Mouse (Mus musculus) embryonic facial prominence, embryonic 13.5 days (tissue): Measurements from ENCODE around the gene Gm16181. TPM values are rescaled to one million over a fixed set of nuclear protein-coding genes. Genes with fewer than 3 reads are reported as not detected.

ENCODE experiments used
- ATAC-seq: fragments of 200-750 bp; cut with Nextera tagmentation; 2 replicates; pipeline ENCODE4 v1.8.0; 2017; ENCODE audit warnings: low read depth; ENCODE audit not compliant: insufficient number of reproducible peaks, insufficient read depth, low FRiP score, low TSS enrichment
- H3K27ac ChIP-seq: fragments of 300-500 bp; sonication (generic); 2 replicates; pipeline ENCODE4 v1.5.1; 2015; ENCODE audit warnings: moderate library complexity, mild to moderate bottlenecking, inconsistent platforms
- H3K27me3 ChIP-seq: fragments of 300-500 bp; sonication (generic); 2 replicates; pipeline ENCODE4 v1.6.1; 2015; ENCODE audit warnings: mild to moderate bottlenecking, inconsistent platforms
- H3K36me3 ChIP-seq: fragments of 300-500 bp; sonication (generic); 2 replicates; pipeline ENCODE4 v1.6.1; 2015; ENCODE audit warnings: mild to moderate bottlenecking, inconsistent platforms
- H3K4me1 ChIP-seq: fragments of 300-500 bp; sonication (generic); 2 replicates; pipeline ENCODE4 v1.6.1; 2015; ENCODE audit warnings: inconsistent platforms
- H3K4me2 ChIP-seq: fragments of 300-500 bp; sonication (generic); 2 replicates; pipeline ENCODE4 v1.6.1; 2015; ENCODE audit warnings: moderate library complexity, mild to moderate bottlenecking, inconsistent platforms
- H3K4me3 ChIP-seq: fragments of 300-500 bp; sonication (generic); 2 replicates; pipeline ENCODE4 v1.5.1; 2015; ENCODE audit warnings: mild to moderate bottlenecking, inconsistent platforms
- H3K9ac ChIP-seq: fragments of 300-500 bp; sonication (generic); 2 replicates; pipeline ENCODE4 v1.6.1; 2015; ENCODE audit warnings: mild to moderate bottlenecking, inconsistent platforms
- H3K9me3 ChIP-seq: fragments of 300-500 bp; sonication (generic); 2 replicates; pipeline ENCODE4 v1.6.1; 2016; ENCODE audit warnings: inconsistent platforms
- WGBS: fragments of 180-500 bp; shearing (Covaris S2); methylation state at CpG from one replicate; pipeline ENCODE4 v1.1.7; 2015; ENCODE audit warnings: mixed read lengths; 5-methylcytosine and 5-hydroxymethylcytosine counted together
- polyA plus RNA-seq: library from polyadenylated mRNA; unstranded; fragments of >200 nt; fragmentation: Nextera tagmentation; extraction: Ambion mirVana; gene quantifications from 2 replicates; pipeline ENCODE4 v1.2.1, GENCODE M21; 2015

The Gm16181 gene
- polyA plus RNA-seq, 1 experiment from 2014 or later: not detected

DNA sequence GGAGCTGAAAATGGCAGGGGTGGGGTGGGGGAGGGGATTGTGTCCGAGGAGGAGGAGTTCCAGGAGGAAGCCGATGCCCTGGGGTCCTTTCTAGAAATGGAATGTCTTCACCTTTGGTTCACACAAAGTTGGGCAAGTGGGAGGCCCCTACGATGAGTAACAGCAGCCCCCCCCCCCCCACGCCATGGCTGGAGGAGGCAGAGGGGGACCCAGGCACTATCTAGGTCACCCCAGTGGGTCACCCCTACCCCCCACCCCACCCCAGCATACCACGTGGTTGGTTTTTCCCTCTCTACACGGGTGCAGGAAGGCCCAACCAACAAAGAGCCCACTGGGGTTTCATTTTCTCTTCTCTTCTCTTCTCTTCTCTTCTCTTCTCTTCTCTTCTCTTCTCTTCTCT, 23.5 kb upstream of the Gm16181 start:
- Histone ChIP-seq H3K27ac (no peak overlapping the region), H3K4me1 (peaks cover 14% of the 10 kb centered on the region), H3K4me2 (no peak overlapping the region), H3K9ac (no peak overlapping the region), H3K36me3 (no peaks in the 10 kb centered on the region), H3K4me3 (no peak overlapping the region), H3K27me3 (peaks cover 84% of the 10 kb centered on the region), H3K9me3 (no peaks in the 10 kb centered on the region)
- 31% methylated on average over 5 of the region's 6 CpGs for WGBS
- no peak for ATAC-seq

DNA sequence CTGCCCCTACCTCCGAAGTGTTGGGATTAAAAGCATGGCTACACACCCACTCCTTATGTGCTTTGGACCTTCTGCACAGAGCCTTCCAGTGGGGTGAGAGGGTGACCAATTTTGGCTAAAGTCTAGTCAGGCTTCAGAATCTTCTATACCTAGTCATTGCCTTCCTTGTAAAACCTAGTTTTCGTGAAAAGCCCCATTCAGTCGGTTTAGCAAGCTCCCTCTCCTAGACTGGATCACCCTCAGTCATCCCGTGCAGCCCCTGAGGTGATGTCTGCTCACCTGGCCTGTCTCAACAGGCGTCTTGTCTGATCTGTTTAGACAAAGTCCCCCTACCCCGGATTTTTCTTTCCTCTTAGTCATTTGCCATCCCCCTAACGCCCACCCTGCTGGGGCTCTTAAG, 22.6 kb upstream of the Gm16181 start:
- 48% methylated on average over 7 of the region's 7 CpGs for WGBS

DNA sequence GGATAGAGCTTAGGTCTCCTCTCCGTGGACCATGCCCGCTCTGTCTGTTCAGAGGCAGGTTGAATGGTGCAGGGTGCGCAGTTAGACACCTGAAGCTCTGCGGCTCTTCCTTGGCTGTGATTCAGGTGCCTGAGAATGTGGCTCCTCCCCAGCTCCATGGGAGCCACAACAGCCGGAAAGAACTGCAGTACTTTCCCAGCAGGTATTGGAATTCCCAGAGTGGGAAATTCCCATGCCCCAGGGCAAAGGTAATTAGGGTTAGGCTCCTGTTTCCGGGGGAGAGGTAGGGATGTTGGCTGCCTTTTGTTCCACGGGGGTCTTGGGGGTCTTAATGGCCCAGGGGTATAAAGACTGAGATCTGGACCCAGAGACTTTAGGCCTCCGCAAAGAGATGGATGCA, 21.7 kb upstream of the Gm16181 start:
- peaks cover 94% of the 10 kb centered on the region for H3K27me3 ChIP-seq
- H3K36me3 ChIP-seq: no peaks in the 10 kb centered on the region
- no peaks in the 10 kb centered on the region for H3K9me3 ChIP-seq
- H3K4me1 ChIP-seq: peaks cover 14% of the 10 kb centered on the region
- no peak for ATAC-seq
- H3K9ac ChIP-seq: no peak overlapping the region
- H3K4me2 ChIP-seq: no peak overlapping the region
- 11% methylated on average over 8 of the region's 8 CpGs for WGBS
- no peak overlapping the region for H3K27ac ChIP-seq
- no peak overlapping the region for H3K4me3 ChIP-seq

More for the DNA sequence above, 22.6 kb upstream of the Gm16181 start:
- Histone ChIP-seq H3K4me3 (no peak overlapping the region), H3K36me3 (no peaks in the 10 kb centered on the region), H3K27ac (no peak overlapping the region), H3K9me3 (no peaks in the 10 kb centered on the region), H3K4me1 (peaks cover 14% of the 10 kb centered on the region), H3K27me3 (peaks cover 93% of the 10 kb centered on the region), H3K4me2 (no peak overlapping the region), H3K9ac (no peak overlapping the region)
- ATAC-seq: no peak

DNA sequence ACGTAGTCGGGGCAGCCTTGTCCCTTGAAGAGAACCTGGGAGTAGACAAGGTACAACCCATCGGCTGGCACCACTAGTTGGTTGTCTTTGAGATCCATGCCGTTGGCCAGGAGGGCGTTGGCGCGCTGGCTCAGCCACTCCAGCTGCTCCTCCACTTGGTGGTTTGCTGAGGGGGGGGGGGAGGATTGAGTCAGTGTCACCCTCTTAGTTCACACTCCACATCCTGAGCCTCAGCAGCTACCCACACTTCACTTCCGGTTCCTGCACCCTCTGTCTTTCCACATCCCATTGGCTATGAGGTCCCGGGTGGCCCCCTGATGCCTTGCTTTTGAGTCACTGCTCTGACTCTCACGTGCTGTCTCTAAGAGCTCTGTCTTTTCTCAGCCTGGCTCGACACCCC, 20.2 kb upstream of the Gm16181 start:
- Histone ChIP-seq H3K27ac (no peak overlapping the region), H3K27me3 (peaks cover 94% of the 10 kb centered on the region), H3K9me3 (no peaks in the 10 kb centered on the region), H3K4me2 (no peak overlapping the region), H3K4me1 (peaks cover 9% of the 10 kb centered on the region), H3K36me3 (no peaks in the 10 kb centered on the region), H3K9ac (no peak overlapping the region), H3K4me3 (no peak overlapping the region)
- WGBS: 82% methylated on average over 11 of the region's 11 CpGs
- no peak for ATAC-seq

DNA sequence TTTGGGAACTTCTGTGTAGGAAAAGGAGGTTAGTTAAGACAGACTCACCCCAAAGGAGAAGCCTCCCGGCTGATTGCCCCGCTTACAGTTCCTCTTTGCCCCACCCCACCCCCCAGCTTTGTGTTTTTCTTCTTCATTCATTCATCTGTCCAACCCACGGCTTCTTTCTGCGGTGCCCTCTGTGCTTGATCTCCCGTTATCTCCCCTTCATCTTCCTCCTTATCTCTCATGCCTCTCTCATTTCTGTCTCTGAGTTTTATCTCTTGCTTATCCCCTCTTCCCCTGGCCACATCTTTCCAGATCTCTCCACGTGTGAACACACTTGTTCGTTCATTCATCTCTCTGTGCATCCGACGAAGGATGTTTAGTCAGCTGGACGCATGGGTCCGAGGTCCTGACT, 19.5 kb upstream of the Gm16181 start:
- Histone ChIP-seq H3K27ac (no peak overlapping the region), H3K4me2 (no peak overlapping the region), H3K4me1 (peaks cover 1% of the 10 kb centered on the region), H3K9ac (no peak overlapping the region), H3K36me3 (no peaks in the 10 kb centered on the region), H3K27me3 (peaks cover 88% of the 10 kb centered on the region), H3K4me3 (no peak overlapping the region), H3K9me3 (no peaks in the 10 kb centered on the region)
- ATAC-seq: no peak
- 76% methylated on average over 11 of the region's 11 CpGs for WGBS

DNA sequence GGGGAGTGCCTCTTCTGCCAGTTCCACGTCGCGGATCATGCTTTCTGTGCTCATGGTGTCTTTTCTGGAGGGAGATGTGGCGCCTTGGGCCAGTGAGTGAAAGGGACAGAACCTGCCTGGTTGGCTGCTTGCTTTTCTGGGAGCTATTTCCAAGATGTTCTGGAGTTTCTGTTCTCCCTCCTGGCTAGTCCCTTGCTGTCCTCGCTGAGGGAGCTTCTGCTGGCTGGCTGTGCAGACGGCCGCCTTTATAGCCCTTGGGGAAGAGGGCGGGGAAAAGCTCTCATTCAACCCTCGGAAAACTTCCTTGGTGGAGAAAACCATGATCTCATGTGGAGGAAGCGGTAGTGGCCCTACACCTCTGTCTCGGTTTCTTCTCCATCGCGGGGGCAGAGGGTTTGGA, 18.8 kb upstream of the Gm16181 start, which contains the start of gene Tnf:
Tnf (minus strand) TSS at position 221 of the 400 bp plus-strand sequence.
- no peaks in the 10 kb centered on the region; the same call in 1 of the 2 replicates for H3K4me1 ChIP-seq
- peaks cover 81% of the 10 kb centered on the region for H3K27me3 ChIP-seq
- H3K9me3 ChIP-seq: no peaks in the 10 kb centered on the region
- WGBS: 32% methylated on average over 13 of the region's 13 CpGs
- no peak within 1 kb of the TSS for H3K4me3 ChIP-seq
- no peak within 1 kb of the TSS for H3K9ac ChIP-seq
- H3K27ac ChIP-seq: no peak within 1 kb of the TSS
- H3K4me2 ChIP-seq: no peak within 1 kb of the TSS
- no peaks in the 10 kb centered on the region for H3K36me3 ChIP-seq
- ATAC-seq: no peak

DNA sequence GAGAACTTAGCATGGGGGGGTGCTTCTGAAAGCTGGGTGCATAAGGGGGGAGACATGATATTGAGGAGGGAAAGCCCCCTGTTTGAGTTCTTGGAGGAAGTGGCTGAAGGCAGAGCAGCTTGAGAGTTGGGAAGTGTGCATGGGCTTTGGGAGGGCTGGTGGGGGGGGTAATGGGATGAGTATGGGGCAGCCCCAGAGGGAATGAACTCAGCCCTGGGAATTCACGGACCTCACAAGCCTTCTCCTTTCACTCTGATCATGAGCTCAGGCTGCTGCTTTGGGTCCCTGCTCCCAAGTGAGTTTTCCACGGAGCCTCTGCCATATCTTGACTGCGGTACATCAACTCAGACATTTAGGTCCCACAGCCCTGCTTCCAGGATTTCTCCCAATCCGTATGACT, 18.2 kb upstream of the Gm16181 start:
- 78% methylated on average over 4 of the region's 4 CpGs for WGBS
- Histone ChIP-seq H3K4me1 (no peaks in the 10 kb centered on the region; the same call in 1 of the 2 replicates), H3K4me2 (no peak overlapping the region), H3K4me3 (no peak overlapping the region), H3K36me3 (no peaks in the 10 kb centered on the region), H3K9me3 (no peaks in the 10 kb centered on the region), H3K9ac (no peak overlapping the region), H3K27ac (no peak overlapping the region), H3K27me3 (peaks cover 76% of the 10 kb centered on the region)
- ATAC-seq: no peak

DNA sequence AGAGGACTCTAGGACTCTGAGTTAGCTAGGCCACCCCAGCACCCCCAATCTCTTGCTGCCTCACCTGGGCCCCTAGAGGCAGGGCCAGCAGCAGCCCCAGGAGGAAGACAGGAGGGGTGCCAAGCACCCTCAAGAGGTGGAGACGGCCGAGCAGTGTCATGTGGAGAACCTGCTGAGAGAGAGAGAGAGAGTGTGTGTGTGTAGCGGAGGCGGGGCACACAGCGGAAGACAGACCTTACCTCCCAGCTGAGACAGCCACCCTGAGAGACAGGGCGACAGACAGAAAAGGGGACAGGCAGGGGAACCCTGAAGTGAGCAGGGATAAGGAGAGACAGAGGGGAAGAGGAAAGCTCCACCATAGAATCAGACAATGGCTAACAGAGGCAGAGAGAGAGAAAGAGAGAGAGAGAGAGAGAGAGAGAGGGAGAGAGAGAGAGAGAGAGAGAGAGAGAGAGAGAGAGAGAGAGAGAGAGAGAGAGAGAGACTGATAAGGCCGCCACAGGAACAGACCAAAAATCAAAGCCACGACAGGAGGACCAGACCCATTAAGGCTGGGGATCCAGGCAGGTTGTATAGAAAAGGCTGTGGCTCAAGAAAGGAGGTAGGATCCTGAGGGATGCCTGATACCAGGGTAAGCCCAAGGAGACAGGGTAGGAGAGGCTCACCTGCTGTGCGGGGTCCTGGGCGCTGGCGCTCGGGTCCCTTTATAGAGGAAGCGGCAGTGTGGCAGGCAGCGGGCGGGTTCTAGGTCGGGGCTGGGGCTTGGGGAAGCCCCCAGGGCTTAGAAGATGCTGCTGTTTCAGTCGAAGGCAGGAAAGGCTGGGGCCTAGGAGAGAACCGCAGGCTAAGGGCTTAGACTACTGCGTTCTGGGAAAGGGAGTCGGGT, 15.9 kb upstream of the Gm16181 start, which contains the start of gene Lta:
Lta (minus strand) TSS at position 858 of the 886 bp plus-strand sequence.
- H3K9me3 ChIP-seq: no peaks in the 10 kb centered on the region
- ATAC-seq: no peak
- H3K36me3 ChIP-seq: no peaks in the 10 kb centered on the region
- WGBS: 21% methylated on average over 20 of the region's 20 CpGs
- H3K27ac ChIP-seq: no peak within 1 kb of the TSS
- no peaks in the 10 kb centered on the region; the same call in 1 of the 2 replicates for H3K4me1 ChIP-seq
- no peak within 1 kb of the TSS for H3K4me3 ChIP-seq
- 0 out of 2 replicates have a peak within 1 kb of the TSS, but pooled peaks have one; percentile 16 for H3K9ac ChIP-seq
- no peak within 1 kb of the TSS for H3K4me2 ChIP-seq
- H3K27me3 ChIP-seq: peaks cover 58% of the 10 kb centered on the region

DNA sequence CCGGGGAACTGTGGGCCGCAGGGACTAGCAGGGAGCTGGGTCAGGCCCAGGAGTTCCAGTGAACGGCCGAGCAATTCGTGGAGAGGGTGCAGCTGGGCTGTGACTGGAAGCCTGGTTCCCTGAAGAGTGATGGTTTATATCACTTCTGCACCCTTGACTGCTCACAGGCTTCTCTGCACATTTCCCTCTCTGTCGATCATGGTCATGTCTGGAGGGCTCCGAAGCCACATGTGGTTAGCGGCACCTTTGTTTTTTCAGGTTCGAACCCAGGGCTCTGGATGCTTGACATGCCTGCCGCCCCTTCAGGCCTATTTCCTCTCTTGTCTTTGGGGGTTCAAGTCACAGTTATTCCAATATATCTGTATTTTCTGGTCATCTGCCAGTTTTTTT, 15.3 kb upstream of the Gm16181 start:
- H3K27me3 ChIP-seq: peaks cover 52% of the 10 kb centered on the region

DNA sequence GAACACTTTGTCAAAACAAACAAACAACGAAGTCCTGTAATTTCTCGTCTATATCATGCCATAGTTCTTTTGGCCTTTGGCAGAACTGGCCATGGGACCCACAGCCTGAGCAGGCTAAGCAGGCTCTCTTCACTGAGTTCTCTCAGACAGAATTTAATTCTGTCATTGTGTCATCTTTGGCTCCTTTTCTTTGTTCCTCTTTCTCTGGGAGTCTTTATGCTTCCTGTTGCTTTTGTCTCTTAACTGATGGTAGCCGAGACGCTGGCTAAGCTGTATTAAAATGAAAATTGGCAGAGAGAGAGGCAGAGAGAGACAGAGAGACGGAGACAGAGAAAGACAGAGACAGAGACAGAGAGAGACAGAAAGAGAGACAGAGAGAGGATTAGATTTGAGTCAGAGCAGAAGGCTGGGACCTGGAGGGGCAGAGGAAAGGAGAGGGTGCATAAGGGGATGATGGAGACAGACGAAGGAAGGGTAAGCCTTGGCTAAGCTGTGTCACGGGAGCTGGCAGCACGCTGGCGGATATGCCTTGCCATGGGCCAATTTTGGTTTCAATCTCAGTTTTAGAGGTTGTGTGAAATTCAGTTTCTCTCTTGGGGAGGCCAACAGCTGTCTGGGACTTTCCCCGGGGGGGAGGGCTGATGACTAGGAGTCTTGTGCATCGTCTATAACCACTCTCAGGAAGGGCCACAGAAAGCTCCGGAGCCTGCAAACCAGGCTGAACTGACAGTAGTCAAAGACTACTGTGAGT, 10.7 kb upstream of the Gm16181 start:
- no peak overlapping the region for H3K27ac ChIP-seq
- H3K9me3 ChIP-seq: no peaks in the 10 kb centered on the region
- no peaks in the 10 kb centered on the region for H3K36me3 ChIP-seq
- H3K27me3 ChIP-seq: peaks cover 6% of the 10 kb centered on the region
- no peak for ATAC-seq
- H3K4me2 ChIP-seq: no peak overlapping the region
- no peak overlapping the region for H3K4me3 ChIP-seq
- 76% methylated on average over 12 of the region's 12 CpGs for WGBS
- peaks cover 3% of the 10 kb centered on the region; the same call in 1 of the 2 replicates for H3K4me1 ChIP-seq
- H3K9ac ChIP-seq: no peak overlapping the region

More for the DNA sequence above, 15.3 kb upstream of the Gm16181 start:
- no peak for ATAC-seq
- 52% methylated on average over 10 of the region's 10 CpGs for WGBS
- no peak overlapping the region for H3K4me3 ChIP-seq
- no peak overlapping the region for H3K4me2 ChIP-seq
- no peaks in the 10 kb centered on the region; the same call in 1 of the 2 replicates for H3K4me1 ChIP-seq
- H3K36me3 ChIP-seq: no peaks in the 10 kb centered on the region
- no peaks in the 10 kb centered on the region for H3K9me3 ChIP-seq
- H3K9ac ChIP-seq: no peak overlapping the region
- H3K27ac ChIP-seq: no peak overlapping the region

DNA sequence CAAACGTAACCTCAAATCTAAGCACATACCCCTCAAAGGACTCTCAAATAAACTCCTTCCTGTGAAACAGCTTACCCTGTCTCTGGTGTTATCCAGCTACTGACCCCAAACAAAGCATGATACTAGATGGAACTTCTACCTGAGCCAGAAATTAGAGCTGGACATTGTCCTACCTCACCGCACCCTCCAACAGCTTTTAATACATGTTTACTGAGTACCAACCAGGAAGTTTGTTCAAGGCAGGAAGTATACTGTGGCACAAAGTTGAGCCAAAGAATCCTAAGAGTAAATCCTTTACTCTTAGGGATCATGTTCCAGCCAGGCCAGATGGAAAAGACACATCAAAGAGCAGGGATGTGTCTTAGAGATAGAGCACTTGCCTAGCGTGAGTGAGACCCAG, 10.0 kb upstream of the Gm16181 start:
- no peaks in the 10 kb centered on the region for H3K27me3 ChIP-seq
- H3K9ac ChIP-seq: no peak overlapping the region
- no peak overlapping the region for H3K4me3 ChIP-seq
- no peak for ATAC-seq
- WGBS: 68% methylated on average over 3 of the region's 3 CpGs
- H3K36me3 ChIP-seq: no peaks in the 10 kb centered on the region
- H3K27ac ChIP-seq: no peak overlapping the region
- no peak overlapping the region for H3K4me2 ChIP-seq
- H3K4me1 ChIP-seq: peaks cover 3% of the 10 kb centered on the region; the same call in 1 of the 2 replicates
- no peaks in the 10 kb centered on the region for H3K9me3 ChIP-seq
